9 mouse cellular contexts compared by ENCODE assay signal in the genomic region with DNA sequence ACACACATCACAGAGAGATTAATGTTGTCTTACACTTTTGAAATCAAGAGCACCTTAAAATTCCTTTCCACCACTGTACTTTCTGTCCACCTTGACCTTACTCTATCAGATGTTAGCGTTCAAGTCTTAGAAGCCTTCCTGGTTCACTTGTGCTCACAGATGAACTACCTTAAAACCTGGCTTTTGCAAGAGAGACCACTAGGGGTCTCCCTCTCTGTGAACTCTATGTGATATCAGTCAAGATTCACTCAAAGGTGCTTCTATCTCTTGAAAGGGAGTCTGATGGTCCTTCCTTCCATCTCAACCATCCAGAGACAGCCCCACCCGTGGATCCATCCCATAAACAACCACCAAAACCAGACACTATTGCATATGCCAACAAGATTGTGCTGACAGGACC.
DNase-seq lines count a peak whose midpoint lies in the region; ATAC-seq and TF ChIP-seq lines count a peak whose summit lies in the region.
"Had no signal": no experiment of that assay in that cellular context is flagged by ENCODE, and none has a peak within 500 bp of the region (broad histone marks: within the 10 kb centered on the region; RNA-seq: fewer than 3 reads in every experiment).

No protein-coding gene starts in this region.

- H3K36me3 ChIP-seq in lung, embryonic 14.5 days (ENCODE audit: insufficient read depth): no peaks in the 10 kb centered on the region
- no peaks in the 10 kb centered on the region for H3K36me3 ChIP-seq in thymus, adult 2 months (ENCODE audit: control insufficient read depth, insufficient read depth, low read length)
- H3K36me3 ChIP-seq: neural tube, embryonic 12.5 days had no signal

- no peaks in the 10 kb centered on the region for H3K27me3 ChIP-seq in lung, embryonic 14.5 days (ENCODE audit: insufficient read depth, low read length)
- no peaks in the 10 kb centered on the region for H3K27me3 ChIP-seq in thymus, adult 2 months (ENCODE audit: control insufficient read depth, insufficient read depth, low read length)
- H3K27me3 ChIP-seq: neural tube, embryonic 12.5 days had no signal

- no peaks in the 10 kb centered on the region for H3K4me1 ChIP-seq in lung, embryonic 14.5 days (ENCODE audit: insufficient read depth)
- H3K4me1 ChIP-seq in lung, adult 2 months (ENCODE audit: control insufficient read depth, insufficient read depth, low read length): no peaks in the 10 kb centered on the region
- no peaks in the 10 kb centered on the region for H3K4me1 ChIP-seq in thymus, adult 2 months (replicated peaks; ENCODE audit: control insufficient read depth, insufficient read depth, low read length)
- H3K4me1 ChIP-seq: neural tube, embryonic 12.5 days had no signal

- TF ChIP-seq POLR2A in lung, adult 2 months (IDR thresholded peaks at IDR 0.05; ENCODE audit: borderline replicate concordance, extremely low read depth, low read depth, low read length): no peak
- no peak for TF ChIP-seq POLR2A in thymus, adult 2 months (IDR thresholded peaks at IDR 0.05; ENCODE audit: control insufficient read depth, extremely low read depth, insufficient read depth, low read length, poor library complexity)

- peak; percentile 19 for DNase-seq in gastrocnemius, adult 2 months
- DNase-seq in gastrocnemius, postnatal 25 days: no peak
- DNase-seq in lung, embryonic 14.5 days: peak; percentile 69
- no peak for DNase-seq in lung, adult 2 months
- peak; percentile 64 for DNase-seq in R1 (ENCODE audit: low read depth, low spot score)
- peak; percentile 1 for DNase-seq in lung, postnatal 25 days (ENCODE audit: low spot score)
- no peak for DNase-seq in ovary, postnatal 10 days (ENCODE audit: low spot score)
- DNase-seq in thymus, adult 2 months: no peak

- H3K9me3 ChIP-seq in lung, embryonic 14.5 days (ENCODE audit: low read depth, low read length): no peaks in the 10 kb centered on the region
- H3K9me3 ChIP-seq: neural tube, embryonic 12.5 days had no signal

- no peak for ATAC-seq in lung, embryonic 14.5 days (ENCODE audit: insufficient read depth)

- no peak overlapping the region for H3K4me2 ChIP-seq in lung, embryonic 14.5 days
- H3K4me2 ChIP-seq: neural tube, embryonic 12.5 days had no signal

- H3K27ac ChIP-seq in gastrocnemius, adult 2 months: no peak overlapping the region
- no peak overlapping the region for H3K27ac ChIP-seq in lung, embryonic 14.5 days (ENCODE audit: low read depth)
- H3K27ac ChIP-seq in thymus, adult 2 months (ENCODE audit: control insufficient read depth, insufficient read depth, low read length): no peak overlapping the region
- H3K27ac ChIP-seq: neural tube, embryonic 12.5 days had no signal

- WGBS in lung, embryonic 14.5 days: 48% methylated on average over 2 of the region's 2 CpGs
- 40% methylated on average over 2 of the region's 2 CpGs for WGBS in lung, adult 2 months
- 46% methylated on average over 2 of the region's 2 CpGs for WGBS in thymus, adult 2 months

- intact Hi-C loops in gastrocnemius, adult 2 months (cut with DNase I): no loop called here

- TF ChIP-seq CTCF in gastrocnemius, adult 2 months (IDR thresholded peaks at IDR 0.05): peak; percentile 63
- peak; percentile 52 for TF ChIP-seq CTCF in lung, embryonic 14.5 days (IDR thresholded peaks at IDR 0.05; ENCODE audit: low read depth)
- no peak for TF ChIP-seq CTCF in lung, adult 2 months (IDR thresholded peaks at IDR 0.05; ENCODE audit: insufficient read depth, low read length)
- TF ChIP-seq CTCF in thymus, adult 2 months (IDR thresholded peaks at IDR 0.05; ENCODE audit: borderline replicate concordance, control insufficient read depth, extremely low read depth, insufficient read depth, low read length, poor library complexity): no peak

- H3K9ac ChIP-seq in lung, embryonic 14.5 days: no peak overlapping the region
- H3K9ac ChIP-seq: neural tube, embryonic 12.5 days had no signal

- H3K4me3 ChIP-seq in gastrocnemius, adult 2 months: no peak overlapping the region
- no peak overlapping the region for H3K4me3 ChIP-seq in lung, embryonic 14.5 days (ENCODE audit: low read depth, low read length)
- no peak overlapping the region for H3K4me3 ChIP-seq in lung, adult 2 months (replicated peaks; ENCODE audit: extremely low read depth, low read depth, low read length)
- no peak overlapping the region for H3K4me3 ChIP-seq in thymus, adult 2 months (ENCODE audit: control insufficient read depth, insufficient read depth, low read length)
- H3K4me3 ChIP-seq: neural tube, embryonic 12.5 days had no signal

Comparison
In these comparisons a context has a peak if more than half of its experiments do, and no peak if none do; other contexts are left out.
1. DNase-seq: peak in gastrocnemius, adult 2 months (single experiment), lung, embryonic 14.5 days (single experiment), R1 (single experiment) and lung, postnatal 25 days (single experiment); none in gastrocnemius, postnatal 25 days (single experiment), lung, adult 2 months (single experiment), ovary, postnatal 10 days (single experiment) and thymus, adult 2 months (single experiment).
2. CTCF ChIP-seq: peak in gastrocnemius, adult 2 months (single experiment) and lung, embryonic 14.5 days (single experiment); none in lung, adult 2 months (single experiment) and thymus, adult 2 months (single experiment).